Mouse (Mus musculus) layer of hippocampus, postnatal 25 days (tissue): ENCODE measurements at regions not wholly inside any gene's neighbourhood (a gene's known extent, or its start where the extent isn't known, plus 50 kb on each side); places are given as distances from the start of the nearest gene placed in this dataset.

Source experiments
- DNase-seq, 2 experiments: peaks; one replicate each; pipeline ENCODE4 v3.0.0; 2022; ENCODE audit warnings: mixed read lengths in 2 of 2, low spot score in 1 of 2; ENCODE audit errors: extremely low spot score in 1 of 2

DNA sequence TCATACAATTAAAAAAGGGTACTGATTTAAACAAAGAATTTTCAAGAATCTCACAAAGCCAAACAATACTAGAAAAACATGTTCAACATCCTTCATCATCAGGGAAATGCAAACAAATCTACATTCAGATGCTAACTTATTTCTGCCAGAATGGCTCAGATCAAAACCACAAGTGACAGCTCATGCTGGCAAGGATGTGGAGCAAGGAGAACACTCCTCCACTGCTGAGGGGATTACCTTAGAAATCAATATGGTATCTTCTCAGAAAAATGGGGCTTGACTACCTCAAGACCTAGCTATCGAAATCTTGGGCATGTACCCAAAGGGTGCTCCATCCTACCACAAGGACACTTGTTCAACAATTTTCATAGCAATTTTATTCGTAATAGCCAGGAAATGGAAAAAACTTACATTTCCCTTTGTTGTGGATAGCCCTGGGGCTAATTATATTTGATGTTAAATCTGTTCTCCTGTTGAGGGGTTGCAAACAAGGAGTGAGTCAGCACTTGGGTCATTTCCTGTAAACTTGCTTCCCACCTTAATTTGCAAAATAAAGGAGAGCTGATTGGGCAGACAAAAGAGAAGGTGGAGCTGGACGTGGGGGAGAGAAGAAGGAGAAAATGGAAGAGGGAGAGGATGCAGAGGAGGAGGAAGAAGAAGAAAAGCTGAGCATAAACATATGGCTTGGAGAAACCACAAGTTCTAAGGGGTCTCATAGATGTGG lies 113.3 kb upstream of the B430305J03Rik start:
- no peak for DNase-seq

DNA sequence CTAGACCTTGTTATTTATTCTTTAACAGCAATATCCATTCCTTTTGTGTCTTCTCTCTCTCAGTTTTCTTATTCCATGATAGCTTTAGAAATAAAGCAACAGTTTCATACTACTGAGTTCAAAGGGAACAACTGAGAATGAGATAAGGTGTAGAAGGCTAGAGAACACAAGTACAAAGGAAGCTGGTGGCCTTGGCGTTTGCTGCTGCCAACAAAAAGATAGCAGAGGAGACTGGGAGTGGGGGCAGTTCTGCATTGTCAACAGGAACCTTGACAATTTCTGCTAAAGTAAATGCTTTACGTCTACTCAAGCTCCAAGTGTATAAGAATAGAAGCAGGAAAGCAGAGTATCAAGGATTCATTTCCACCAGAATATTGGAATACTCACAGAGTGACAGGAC lies 109.3 kb upstream of the B430305J03Rik start:
- no peak for DNase-seq

GRCm38 (mm10) chr3:61467158-61467557 lies 101.4 kb upstream of the B430305J03Rik start:
- peak in 1 of 2 experiments; percentile 10 for DNase-seq

- no peak for DNase-seq
These were observed 100.9 kb upstream of the B430305J03Rik start for GRCm38 (mm10) chr3:61466641-61467040.

- no peak for DNase-seq
These were observed 94.3 kb upstream of the B430305J03Rik start for GRCm38 (mm10) chr3:61460076-61460475.

GRCm38 (mm10) chr3:61456598-61456997 lies 90.8 kb upstream of the B430305J03Rik start:
- DNase-seq: no peak

GRCm38 (mm10) chr3:61442000-61442739 lies 76.4 kb upstream of the B430305J03Rik start:
- no peak for DNase-seq

- DNase-seq: no peak
These were observed 75.7 kb upstream of the B430305J03Rik start for GRCm38 (mm10) chr3:61441445-61441844.

GRCm38 (mm10) chr3:61428713-61429112 lies 63.0 kb upstream of the B430305J03Rik start:
- no peak for DNase-seq

GRCm38 (mm10) chr3:61423945-61424344 lies 58.2 kb upstream of the B430305J03Rik start:
- DNase-seq: peak in 1 of 2 experiments; percentile 10

DNA sequence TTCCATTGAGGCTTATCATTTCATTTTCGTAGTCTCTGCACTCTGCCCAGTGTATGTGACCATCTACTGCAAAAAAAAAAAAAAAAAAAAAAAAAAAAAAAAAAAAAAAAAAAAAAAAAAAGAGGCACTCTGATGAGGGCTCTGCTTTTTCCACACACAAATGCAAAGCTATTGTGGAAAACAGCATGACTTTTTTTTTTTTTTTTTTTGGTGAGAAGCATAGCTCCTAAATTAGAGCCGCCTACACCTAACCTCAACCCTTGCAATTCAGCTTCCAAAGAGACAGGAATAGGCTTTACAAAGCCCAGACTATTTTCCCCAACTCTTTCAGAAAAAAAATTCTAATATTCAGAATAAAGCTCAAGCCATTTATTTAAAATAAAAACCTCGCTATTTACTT lies 54.0 kb upstream of the B430305J03Rik start:
- no peak for DNase-seq

GRCm38 (mm10) chr3:61418096-61418495 lies 52.3 kb upstream of the B430305J03Rik start:
- no peak for DNase-seq
